Mouse (Mus musculus): ENCODE measurements at regions not wholly inside any gene's neighbourhood (a gene's known extent, or its start where the extent isn't known, plus 50 kb on each side); places are given as distances from the start of the nearest gene placed in this dataset.
A peak's percentile ranks its signal among the peaks of the same experiment; 100 is the strongest.

- WGBS: 77% methylated on average over 4 of the region's 4 CpGs
- Histone ChIP-seq H3K27ac (ENCODE audit: low read depth, low read length) (no peak overlapping the region), H3K4me3 (ENCODE audit: low read depth, low read length) (no peak overlapping the region), H3K27me3 (replicated peaks; ENCODE audit: control insufficient read depth, insufficient read depth, low read length) (no peaks in the 10 kb centered on the region), H3K4me1 (replicated peaks; ENCODE audit: control insufficient read depth, insufficient read depth, low read length) (no peaks in the 10 kb centered on the region), H3K9me3 (ENCODE audit: control insufficient read depth) (no peaks in the 10 kb centered on the region), H3K4me2 (replicated peaks; ENCODE audit: low read depth) (no peak overlapping the region), H3K9ac (ENCODE audit: low read depth, low read length) (no peak overlapping the region), H3K36me3 (ENCODE audit: control insufficient read depth, insufficient read depth) (no peaks in the 10 kb centered on the region)
- no peak for ATAC-seq
- TF ChIP-seq CTCF (IDR thresholded peaks at IDR 0.05; ENCODE audit: low read depth): no peak
These were observed 83.4 kb upstream of the Cpne4 start for GRCm38 (mm10) chr9:104463701-104464100.

GRCm38 (mm10) chr9:104460133-104460532 lies 87.0 kb upstream of the Cpne4 start:
- H3K9ac ChIP-seq (ENCODE audit: low read depth, low read length): no peak overlapping the region
- no peak overlapping the region for H3K27ac ChIP-seq (ENCODE audit: low read depth, low read length)
- H3K4me2 ChIP-seq (replicated peaks; ENCODE audit: low read depth): no peak overlapping the region
- no peaks in the 10 kb centered on the region for H3K27me3 ChIP-seq (replicated peaks; ENCODE audit: control insufficient read depth, insufficient read depth, low read length)
- H3K4me3 ChIP-seq (ENCODE audit: low read depth, low read length): no peak overlapping the region
- no peaks in the 10 kb centered on the region for H3K36me3 ChIP-seq (ENCODE audit: control insufficient read depth, insufficient read depth)
- TF ChIP-seq CTCF (IDR thresholded peaks at IDR 0.05; ENCODE audit: low read depth): no peak
- ATAC-seq: no peak
- no peaks in the 10 kb centered on the region for H3K9me3 ChIP-seq (ENCODE audit: control insufficient read depth)
- no peaks in the 10 kb centered on the region for H3K4me1 ChIP-seq (replicated peaks; ENCODE audit: control insufficient read depth, insufficient read depth, low read length)

DNA sequence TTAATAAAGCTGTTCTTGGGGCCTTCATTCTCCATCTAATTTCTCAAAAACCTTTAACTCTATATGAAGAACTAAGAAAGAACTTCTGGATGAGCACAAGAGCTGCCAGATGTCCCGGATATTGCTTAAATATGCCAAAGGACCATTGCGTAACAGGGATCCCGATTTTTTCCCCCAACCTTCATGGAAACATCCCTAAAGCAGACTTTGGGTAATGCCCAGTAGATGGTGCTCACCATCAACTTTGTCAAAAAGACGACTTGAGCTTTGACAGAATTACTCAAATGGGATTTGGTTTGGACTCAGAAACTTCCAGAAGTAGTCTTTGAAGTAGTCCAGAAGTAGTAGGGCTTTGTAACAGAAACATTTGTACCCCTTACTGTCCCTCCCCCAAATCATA lies 89.5 kb upstream of the Cpne4 start:
- no peak overlapping the region for H3K4me3 ChIP-seq (ENCODE audit: low read depth, low read length)
- H3K27me3 ChIP-seq (replicated peaks; ENCODE audit: control insufficient read depth, insufficient read depth, low read length): no peaks in the 10 kb centered on the region
- no peak overlapping the region for H3K27ac ChIP-seq (ENCODE audit: low read depth, low read length)
- TF ChIP-seq CTCF (IDR thresholded peaks at IDR 0.05; ENCODE audit: low read depth): peak; percentile 34; the same call in 1 of the 2 replicates
- H3K9ac ChIP-seq (ENCODE audit: low read depth, low read length): no peak overlapping the region
- WGBS: 36% methylated on average over 4 of the region's 4 CpGs
- no peaks in the 10 kb centered on the region for H3K36me3 ChIP-seq (ENCODE audit: control insufficient read depth, insufficient read depth)
- no peaks in the 10 kb centered on the region for H3K4me1 ChIP-seq (replicated peaks; ENCODE audit: control insufficient read depth, insufficient read depth, low read length)
- no peak for ATAC-seq
- no peaks in the 10 kb centered on the region for H3K9me3 ChIP-seq (ENCODE audit: control insufficient read depth)
- no peak overlapping the region for H3K4me2 ChIP-seq (replicated peaks; ENCODE audit: low read depth)

DNA sequence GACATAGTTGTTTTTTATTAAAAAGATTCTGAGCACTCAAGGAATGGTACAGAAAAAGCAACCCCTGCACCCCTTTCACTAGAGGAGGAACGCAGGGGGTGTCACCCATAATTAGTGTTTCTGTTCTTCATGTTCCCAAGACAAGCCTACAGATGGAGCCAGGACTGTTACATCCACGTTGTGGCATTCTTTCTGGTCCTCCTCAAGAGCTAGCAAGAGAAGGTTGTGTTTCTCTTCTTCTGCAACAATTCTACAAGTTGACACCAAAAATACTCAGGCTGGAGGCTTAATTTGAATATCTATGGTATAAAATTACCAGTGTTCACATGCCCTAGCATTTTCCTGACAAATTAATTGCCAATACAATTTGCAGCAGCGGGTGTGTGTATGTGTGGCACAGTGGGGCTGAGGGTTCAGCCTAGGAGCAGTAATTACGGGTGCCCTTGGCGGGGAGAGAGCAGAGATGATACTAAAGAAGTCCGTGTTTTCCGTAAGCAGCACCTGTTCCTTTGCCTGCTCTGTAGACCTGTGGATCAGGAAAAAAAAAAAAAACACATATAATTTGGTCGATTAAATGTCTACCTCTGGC lies 98.4 kb upstream of the Cpne4 start:
- H3K4me2 ChIP-seq (replicated peaks; ENCODE audit: low read depth): no peak overlapping the region
- H3K9ac ChIP-seq (ENCODE audit: low read depth, low read length): no peak overlapping the region
- TF ChIP-seq CTCF (IDR thresholded peaks at IDR 0.05; ENCODE audit: low read depth): no peak
- WGBS: 66% methylated on average over 8 of the region's 8 CpGs
- ATAC-seq: no peak
- no peak overlapping the region for H3K27ac ChIP-seq (ENCODE audit: low read depth, low read length)
- H3K4me1 ChIP-seq (replicated peaks; ENCODE audit: control insufficient read depth, insufficient read depth, low read length): no peaks in the 10 kb centered on the region
- H3K9me3 ChIP-seq (ENCODE audit: control insufficient read depth): no peaks in the 10 kb centered on the region
- H3K27me3 ChIP-seq (replicated peaks; ENCODE audit: control insufficient read depth, insufficient read depth, low read length): no peaks in the 10 kb centered on the region
- H3K36me3 ChIP-seq (ENCODE audit: control insufficient read depth, insufficient read depth): no peaks in the 10 kb centered on the region
- H3K4me3 ChIP-seq (ENCODE audit: low read depth, low read length): no peak overlapping the region

- peak; percentile 71 for TF ChIP-seq CTCF (IDR thresholded peaks at IDR 0.05; ENCODE audit: low read depth)
- no peaks in the 10 kb centered on the region for H3K36me3 ChIP-seq (ENCODE audit: control insufficient read depth, insufficient read depth)
- H3K4me3 ChIP-seq (ENCODE audit: low read depth, low read length): no peak overlapping the region
- no peak overlapping the region for H3K9ac ChIP-seq (ENCODE audit: low read depth, low read length)
- 55% methylated on average over 5 of the region's 5 CpGs for WGBS
- ATAC-seq: no peak
- no peaks in the 10 kb centered on the region for H3K9me3 ChIP-seq (ENCODE audit: control insufficient read depth)
- H3K4me1 ChIP-seq (replicated peaks; ENCODE audit: control insufficient read depth, insufficient read depth, low read length): no peaks in the 10 kb centered on the region
- H3K27ac ChIP-seq (ENCODE audit: low read depth, low read length): no peak overlapping the region
- H3K27me3 ChIP-seq (replicated peaks; ENCODE audit: control insufficient read depth, insufficient read depth, low read length): no peaks in the 10 kb centered on the region
- no peak overlapping the region for H3K4me2 ChIP-seq (replicated peaks; ENCODE audit: low read depth)
These were observed 102.2 kb upstream of the Cpne4 start for GRCm38 (mm10) chr9:104444906-104445305.

DNA sequence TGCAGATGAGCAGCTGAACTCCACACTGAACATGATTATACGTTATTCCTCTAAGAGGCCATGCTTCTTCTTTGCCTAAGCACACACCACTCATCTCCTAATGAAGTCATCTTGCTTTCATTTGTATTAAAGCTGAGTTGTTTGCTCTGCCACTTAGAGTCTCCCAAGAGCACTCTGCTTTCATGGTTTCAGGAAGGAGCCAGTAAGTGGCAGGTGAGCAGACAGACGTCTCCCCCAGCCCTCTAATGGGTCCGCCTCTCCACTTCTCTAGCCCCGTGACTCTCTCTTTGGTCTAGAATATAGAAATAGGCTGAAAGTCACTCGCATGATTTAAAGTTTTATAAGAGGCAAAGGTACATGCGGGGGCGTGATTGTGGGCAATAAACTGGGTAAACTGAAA lies 103.8 kb upstream of the Cpne4 start:
- 58% methylated on average over 7 of the region's 7 CpGs for WGBS
- H3K9ac ChIP-seq (ENCODE audit: low read depth, low read length): no peak overlapping the region
- ATAC-seq: no peak

DNA sequence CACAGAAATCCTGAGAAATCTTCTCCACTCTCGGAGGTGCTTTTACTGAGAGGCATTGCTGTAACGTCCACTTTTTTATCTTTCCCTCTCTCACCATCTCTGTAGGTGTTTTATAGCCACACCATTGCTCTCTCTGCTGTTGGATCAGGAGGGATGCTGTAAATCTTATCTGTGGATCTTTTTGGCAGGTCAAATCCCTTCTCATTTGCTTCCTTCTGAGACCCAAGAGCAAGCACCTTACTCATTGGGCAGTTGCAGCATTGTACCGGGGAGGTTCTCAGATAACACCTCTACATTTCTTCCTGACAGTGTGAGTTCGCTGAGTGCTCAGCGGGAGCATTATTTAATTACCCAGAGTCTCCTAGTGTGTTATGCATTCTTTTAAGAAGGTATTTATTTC lies 75.5 kb upstream of the Acpp start:
- Histone ChIP-seq H3K9ac (ENCODE audit: low read depth, low read length) (no peak overlapping the region), H3K36me3 (ENCODE audit: control insufficient read depth, insufficient read depth) (no peaks in the 10 kb centered on the region), H3K27me3 (replicated peaks; ENCODE audit: control insufficient read depth, insufficient read depth, low read length) (no peaks in the 10 kb centered on the region), H3K4me3 (ENCODE audit: low read depth, low read length) (no peak overlapping the region), H3K27ac (ENCODE audit: low read depth, low read length) (no peak overlapping the region), H3K4me1 (replicated peaks; ENCODE audit: control insufficient read depth, insufficient read depth, low read length) (no peaks in the 10 kb centered on the region), H3K4me2 (replicated peaks; ENCODE audit: low read depth) (no peak overlapping the region), H3K9me3 (ENCODE audit: control insufficient read depth) (no peaks in the 10 kb centered on the region)
- WGBS: 18% methylated on average over 5 of the region's 5 CpGs
- no peak for ATAC-seq
- TF ChIP-seq CTCF (IDR thresholded peaks at IDR 0.05; ENCODE audit: low read depth): no peak

More for the DNA sequence above, 103.8 kb upstream of the Cpne4 start:
- Histone ChIP-seq H3K4me1 (replicated peaks; ENCODE audit: control insufficient read depth, insufficient read depth, low read length) (no peaks in the 10 kb centered on the region), H3K36me3 (ENCODE audit: control insufficient read depth, insufficient read depth) (no peaks in the 10 kb centered on the region), H3K27ac (ENCODE audit: low read depth, low read length) (no peak overlapping the region), H3K4me3 (ENCODE audit: low read depth, low read length) (no peak overlapping the region), H3K9me3 (ENCODE audit: control insufficient read depth) (no peaks in the 10 kb centered on the region), H3K27me3 (replicated peaks; ENCODE audit: control insufficient read depth, insufficient read depth, low read length) (no peaks in the 10 kb centered on the region), H3K4me2 (replicated peaks; ENCODE audit: low read depth) (no peak overlapping the region)
- TF ChIP-seq CTCF (IDR thresholded peaks at IDR 0.05; ENCODE audit: low read depth): no peak

All from intestine, postnatal 0 days (tissue).